Mouse (Mus musculus) embryonic facial prominence, embryonic 14.5 days (tissue): Measurements from ENCODE around the gene Gm29609. TPM values are rescaled to one million over a fixed set of nuclear protein-coding genes. Genes with fewer than 3 reads are reported as not detected.

Experiments used
- ATAC-seq: fragments of 200-750 bp; cut with Nextera tagmentation; 2 replicates; pipeline ENCODE4 v1.8.0; 2017; ENCODE audit warnings: low read depth, moderate number of reproducible peaks, moderate TSS enrichment
- DNase-seq: peaks from one replicate; pipeline ENCODE4 v3.0.0-alpha.2; 2015; ENCODE audit warnings: low spot score
- H3K27ac ChIP-seq: fragments of 300-500 bp; sonication (generic); replicated peaks from 2 replicates; pipeline ENCODE4 v1.5.1; 2014; ENCODE audit warnings: low read depth, mild to moderate bottlenecking, low read length, moderate library complexity
- H3K27me3 ChIP-seq: fragments of 300-500 bp; sonication (generic); replicated peaks from 2 replicates; pipeline ENCODE4 v1.6.1; 2014; ENCODE audit warnings: low read length; ENCODE audit not compliant: control insufficient read depth, insufficient read depth
- H3K36me3 ChIP-seq: fragments of 300-500 bp; sonication (generic); 2 replicates; pipeline ENCODE4 v1.6.1; 2014; ENCODE audit warnings: low read length, mixed read lengths; ENCODE audit not compliant: control insufficient read depth, insufficient read depth
- H3K4me1 ChIP-seq: fragments of 300-500 bp; sonication (generic); 2 replicates; pipeline ENCODE4 v1.6.1; 2014; ENCODE audit warnings: antibody characterized with exemption, low read length; ENCODE audit not compliant: control insufficient read depth, insufficient read depth
- H3K4me2 ChIP-seq: fragments of 300-500 bp; sonication (generic); 2 replicates; pipeline ENCODE4 v1.6.1; 2014; ENCODE audit warnings: low read depth, mild to moderate bottlenecking, low read length, moderate library complexity, mixed read lengths
- H3K4me3 ChIP-seq: fragments of 300-500 bp; sonication (generic); 2 replicates; pipeline ENCODE4 v1.5.1; 2014; ENCODE audit warnings: low read depth, mild to moderate bottlenecking, low read length
- H3K9ac ChIP-seq: fragments of 300-500 bp; sonication (generic); 2 replicates; pipeline ENCODE4 v1.6.1; 2014; ENCODE audit warnings: low read depth, mild to moderate bottlenecking, low read length, moderate library complexity, mixed read lengths
- H3K9me3 ChIP-seq: fragments of 300-500 bp; sonication (generic); 2 replicates; pipeline ENCODE4 v1.6.1; 2016; ENCODE audit warnings: low read length; ENCODE audit not compliant: control insufficient read depth
- WGBS: fragments of 180-500 bp; shearing (Covaris S2); extraction: QIAGEN DNeasy Blood & Tissue Kit; methylation state at CpG from one replicate; pipeline ENCODE4 v1.1.7; 2014; 5-methylcytosine and 5-hydroxymethylcytosine counted together
- polyA plus RNA-seq: library from polyadenylated mRNA; unstranded; fragments of >200 nt; fragmentation: Nextera tagmentation; extraction: Ambion mirVana; gene quantifications from 2 replicates; pipeline ENCODE4 v1.2.1, GENCODE M21; 2014

The Gm29609 gene
- polyA plus RNA-seq: 0.54 and 0.68 TPM in 2 replicates

DNA sequence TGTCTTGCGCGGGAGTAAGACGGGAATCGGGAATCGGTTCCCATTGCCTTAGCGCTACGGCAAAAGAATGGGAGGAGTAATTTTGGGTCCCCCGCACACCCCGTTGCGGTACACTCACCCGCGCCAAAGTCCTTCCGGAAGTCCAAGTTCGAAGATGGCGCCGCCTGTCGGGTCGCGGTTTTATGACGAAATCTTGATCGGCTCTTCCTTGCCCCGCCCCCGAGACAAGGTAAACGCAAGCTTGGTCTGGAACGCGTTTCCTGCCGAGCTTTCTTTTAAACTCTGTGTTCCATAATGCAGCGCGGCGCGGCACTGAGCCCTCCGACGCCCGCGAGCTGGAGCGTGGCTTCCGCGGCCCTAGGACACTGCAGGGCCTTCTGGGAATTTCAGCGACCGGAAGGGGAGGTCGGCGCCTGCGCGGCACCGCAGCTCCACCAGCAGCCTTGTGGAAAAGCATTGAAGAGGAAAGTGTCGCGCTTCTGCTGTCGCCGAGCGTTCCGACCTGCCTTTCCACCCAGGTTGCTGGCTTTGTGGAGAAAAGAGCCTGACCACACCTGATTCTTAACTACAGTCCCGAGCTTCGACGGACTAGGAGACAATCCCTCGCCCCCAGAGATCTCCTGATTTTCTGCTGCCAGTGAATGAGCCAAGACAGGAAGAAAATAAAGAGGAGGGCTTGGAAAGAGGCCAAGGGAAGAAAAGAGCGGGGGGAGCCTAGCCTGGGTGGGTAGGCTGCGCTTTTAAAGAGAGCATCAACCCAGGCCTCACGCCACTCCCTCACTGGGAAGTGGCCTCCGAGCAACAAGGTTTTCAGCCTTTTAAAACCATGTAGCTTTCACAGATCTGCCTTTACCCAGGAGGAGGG is at the start of gene Gm29609, which contains the start of gene Gtf3c2:
Gene Gm29609, minus strand, starts transcription at position 146 of the 865 bp plus-strand sequence.
Gene Gtf3c2, minus strand, starts transcription at position 379 of the 865 bp plus-strand sequence.
- ATAC-seq (peak; percentile 98), DNase-seq (peak; percentile 98)
- Histone ChIP-seq H3K27ac (peak within 1 kb of the TSS; percentile 97), H3K4me2 (peak within 1 kb of the TSS; percentile 78), H3K9ac (peak within 1 kb of the TSS; percentile 77), H3K27me3 (no peaks in the 10 kb centered on the region), H3K4me1 (peaks cover 10% of the 10 kb centered on the region; the same call in 1 of the 2 replicates), H3K4me3 (peak within 1 kb of the TSS; percentile 83), H3K36me3 (peaks cover 4% of the 10 kb centered on the region; the same call in 1 of the 2 replicates), H3K9me3 (no peaks in the 10 kb centered on the region)
- under 1% methylated on average over 51 of the region's 59 CpGs for WGBS

GRCm38 (mm10) chr5:31226641-31227040 is 46.9 kb upstream of the Gm29609 start:
- WGBS: 94% methylated on average over 1 of the region's 1 CpGs
- Histone ChIP-seq H3K9me3 (no peaks in the 10 kb centered on the region), H3K27ac (no peak overlapping the region), H3K4me2 (no peak overlapping the region), H3K4me1 (no peaks in the 10 kb centered on the region), H3K27me3 (no peaks in the 10 kb centered on the region), H3K9ac (no peak overlapping the region), H3K4me3 (no peak overlapping the region), H3K36me3 (no peaks in the 10 kb centered on the region)
- ATAC-seq: no peak
- DNase-seq: no peak

DNA sequence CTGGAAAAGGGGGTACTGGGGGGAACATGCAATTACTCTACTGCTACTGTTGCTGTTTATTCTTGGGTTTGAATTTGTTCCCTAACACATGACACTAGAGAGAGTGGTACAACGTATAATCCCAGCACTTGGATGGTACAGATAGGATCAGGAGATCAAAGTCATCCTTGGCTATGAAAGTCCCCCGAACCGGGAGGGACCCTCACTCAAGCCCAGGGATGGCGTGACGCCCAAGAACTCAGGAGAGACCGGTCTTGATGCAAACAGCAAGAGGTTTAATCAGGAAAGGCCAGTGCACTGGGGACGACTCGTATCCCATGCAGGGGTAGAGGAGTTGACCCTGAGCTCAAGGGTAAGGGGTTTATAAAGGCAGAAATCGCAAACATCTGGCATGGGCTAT is 43.0 kb upstream of the Gm29609 start:
- H3K36me3 ChIP-seq: no peaks in the 10 kb centered on the region
- H3K4me1 ChIP-seq: no peaks in the 10 kb centered on the region
- H3K9me3 ChIP-seq: no peaks in the 10 kb centered on the region
- no peaks in the 10 kb centered on the region for H3K27me3 ChIP-seq
- no peak overlapping the region for H3K9ac ChIP-seq
- 87% methylated on average over 9 of the region's 9 CpGs for WGBS
- H3K4me2 ChIP-seq: no peak overlapping the region
- H3K27ac ChIP-seq: no peak overlapping the region
- DNase-seq (no peak), ATAC-seq (no peak)
- H3K4me3 ChIP-seq: no peak overlapping the region

DNA sequence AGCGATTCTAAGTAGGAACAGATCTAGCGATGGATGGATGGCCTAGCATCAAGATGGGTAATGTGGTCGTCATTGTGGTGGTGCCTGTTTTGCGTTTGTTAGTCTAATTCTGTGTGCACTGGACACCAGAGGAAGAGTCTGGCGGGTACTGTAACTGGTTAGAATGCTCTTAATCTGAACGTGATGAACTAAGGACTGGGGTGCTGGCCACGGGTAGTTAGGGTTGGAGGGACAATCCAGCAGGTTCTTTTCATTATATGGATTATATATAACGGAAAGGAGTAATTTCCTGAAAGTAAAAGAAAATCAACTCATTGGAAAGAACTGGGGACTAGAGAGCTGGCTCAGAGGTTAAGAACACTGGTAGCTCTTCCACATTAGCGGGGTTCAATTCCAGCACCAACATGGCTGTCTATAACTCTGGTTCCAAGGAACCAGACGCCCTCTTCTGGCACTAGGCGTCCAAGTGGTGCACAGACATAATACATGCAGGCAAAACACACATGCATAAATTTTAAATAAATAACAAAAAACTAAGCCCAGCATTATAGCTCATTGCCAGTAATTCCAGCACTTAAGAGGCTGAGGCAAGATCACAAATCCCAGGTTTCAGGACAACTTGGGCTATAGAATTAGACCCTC is 41.7 kb upstream of the Gm29609 start:
- H3K4me1 ChIP-seq: no peaks in the 10 kb centered on the region
- peak; percentile 83 for DNase-seq
- H3K4me3 ChIP-seq: peak overlapping the region; percentile 100
- peak overlapping the region; percentile 92 for H3K27ac ChIP-seq
- peak overlapping the region; percentile 87 for H3K9ac ChIP-seq
- no peaks in the 10 kb centered on the region for H3K27me3 ChIP-seq
- 11% methylated on average over 11 of the region's 11 CpGs for WGBS
- ATAC-seq: no peak
- H3K36me3 ChIP-seq: no peaks in the 10 kb centered on the region
- H3K4me2 ChIP-seq: peak overlapping the region; percentile 77
- H3K9me3 ChIP-seq: no peaks in the 10 kb centered on the region

DNA sequence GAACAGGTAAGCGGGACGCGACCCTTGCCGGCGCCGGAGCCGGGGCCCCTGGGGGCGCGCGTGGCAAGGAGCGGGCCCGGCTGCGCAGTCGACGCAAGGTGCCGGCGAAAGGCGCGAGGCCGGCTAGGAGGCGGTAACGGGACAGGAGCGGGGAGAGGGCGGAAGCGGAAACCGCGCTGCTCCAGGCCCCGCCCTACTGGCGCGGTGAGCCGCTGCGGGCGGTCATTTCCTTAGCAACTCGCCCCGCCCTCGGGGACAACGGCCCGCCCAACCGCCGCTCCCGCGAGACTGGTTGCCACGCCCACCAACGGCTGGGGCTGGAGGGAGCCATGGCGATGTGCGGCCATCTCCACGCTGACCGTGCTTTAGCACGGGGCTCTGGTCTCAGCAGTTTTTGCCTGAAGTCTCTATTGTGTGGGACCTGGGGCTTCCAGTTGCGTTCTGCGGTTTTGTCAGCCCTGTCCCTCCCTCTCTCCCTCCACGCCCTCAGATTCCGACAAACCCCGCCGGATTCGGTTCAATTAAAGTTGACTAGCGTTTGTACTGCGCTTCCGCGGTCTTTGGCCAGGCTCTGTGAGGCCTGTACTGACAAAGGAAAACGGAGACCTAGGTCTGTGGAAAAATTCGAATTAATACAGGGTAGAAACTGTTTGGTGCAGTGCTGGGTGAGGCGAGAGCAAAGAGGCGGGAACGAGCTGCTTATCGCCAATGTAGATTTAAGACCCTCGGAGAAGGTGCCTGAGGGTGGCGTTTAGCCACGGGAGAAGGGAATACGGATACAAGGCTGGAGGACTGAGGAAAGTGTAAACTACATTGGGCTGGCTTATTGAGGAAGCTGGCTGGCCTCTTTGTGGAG is 41.0 kb upstream of the Gm29609 start, which contains the start of gene Ppm1g:
Gene Ppm1g, minus strand, starts transcription at position 240 of the 856 bp plus-strand sequence.
- ATAC-seq (peak; percentile 96), DNase-seq (peak; percentile 97)
- Histone ChIP-seq H3K36me3 (no peaks in the 10 kb centered on the region), H3K4me2 (peak within 1 kb of the TSS; percentile 77), H3K4me3 (peak within 1 kb of the TSS; percentile 100), H3K4me1 (no peaks in the 10 kb centered on the region), H3K27ac (peak within 1 kb of the TSS; percentile 92), H3K27me3 (no peaks in the 10 kb centered on the region), H3K9me3 (no peaks in the 10 kb centered on the region), H3K9ac (peak within 1 kb of the TSS; percentile 87)
- WGBS: 1% methylated on average over 28 of the region's 70 CpGs

DNA sequence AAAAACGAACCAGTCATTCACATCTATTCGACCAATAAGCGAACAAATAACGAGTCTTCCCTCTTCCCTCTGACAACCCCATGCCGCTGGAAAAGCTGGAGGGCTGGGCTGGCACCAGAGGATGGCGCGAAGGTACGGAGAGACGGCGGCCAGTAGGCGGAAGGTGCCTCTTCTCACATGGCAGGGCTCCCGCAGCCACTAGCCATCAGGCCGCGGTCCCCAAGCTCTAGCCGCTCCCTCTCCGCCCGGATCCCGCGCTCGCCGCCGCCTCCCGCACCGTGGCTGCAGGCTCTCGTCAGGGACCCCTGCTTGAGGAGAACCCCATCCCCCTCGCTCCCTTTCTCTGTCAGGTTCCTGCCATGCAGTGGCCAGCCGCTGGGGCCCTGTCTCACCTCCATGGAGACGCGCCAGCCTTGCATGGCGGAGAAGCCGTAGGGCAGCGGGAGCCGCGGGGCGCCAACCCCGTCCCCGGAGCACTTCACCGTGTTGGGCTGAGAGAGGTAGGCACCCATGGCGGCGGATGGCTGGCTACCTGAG is 40.3 kb upstream of the Gm29609 start:
- H3K4me3 ChIP-seq: peak overlapping the region; percentile 100
- no peaks in the 10 kb centered on the region for H3K9me3 ChIP-seq
- no peaks in the 10 kb centered on the region for H3K27me3 ChIP-seq
- peak overlapping the region; percentile 77 for H3K4me2 ChIP-seq
- H3K27ac ChIP-seq: peak overlapping the region; percentile 92
- H3K4me1 ChIP-seq: no peaks in the 10 kb centered on the region
- ATAC-seq (peak; percentile 42; the same call in 1 of the 2 replicates), DNase-seq (peak; percentile 45)
- no peaks in the 10 kb centered on the region for H3K36me3 ChIP-seq
- under 1% methylated on average over 24 of the region's 40 CpGs for WGBS
- H3K9ac ChIP-seq: peak overlapping the region; percentile 87

DNA sequence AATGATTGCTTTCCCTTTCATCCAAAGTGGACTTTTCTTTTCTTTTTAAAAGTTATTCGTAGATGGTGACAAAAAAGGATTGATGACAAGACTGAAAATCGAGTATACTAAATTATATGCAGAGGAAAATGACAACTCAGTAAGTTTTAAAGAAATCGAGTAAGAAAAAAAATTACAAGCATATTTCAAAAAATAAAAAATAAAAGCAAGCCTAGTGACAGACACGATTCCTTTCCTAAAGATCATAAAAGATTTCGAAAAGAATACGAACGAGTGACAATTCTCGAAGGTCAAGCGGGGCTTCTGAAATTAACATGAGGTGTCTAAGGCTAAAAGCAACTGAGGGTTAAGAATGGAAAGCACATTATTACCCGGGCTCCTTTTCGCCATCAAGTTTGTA is 39.8 kb upstream of the Gm29609 start:
- Histone ChIP-seq H3K4me3 (peak overlapping the region; percentile 100), H3K27me3 (no peaks in the 10 kb centered on the region), H3K36me3 (no peaks in the 10 kb centered on the region), H3K4me2 (peak overlapping the region; percentile 77), H3K27ac (peak overlapping the region; percentile 92), H3K4me1 (no peaks in the 10 kb centered on the region), H3K9ac (peak overlapping the region; percentile 87), H3K9me3 (no peaks in the 10 kb centered on the region)
- ATAC-seq (no peak), DNase-seq (no peak)
- WGBS: 2% methylated on average over 11 of the region's 11 CpGs

DNA sequence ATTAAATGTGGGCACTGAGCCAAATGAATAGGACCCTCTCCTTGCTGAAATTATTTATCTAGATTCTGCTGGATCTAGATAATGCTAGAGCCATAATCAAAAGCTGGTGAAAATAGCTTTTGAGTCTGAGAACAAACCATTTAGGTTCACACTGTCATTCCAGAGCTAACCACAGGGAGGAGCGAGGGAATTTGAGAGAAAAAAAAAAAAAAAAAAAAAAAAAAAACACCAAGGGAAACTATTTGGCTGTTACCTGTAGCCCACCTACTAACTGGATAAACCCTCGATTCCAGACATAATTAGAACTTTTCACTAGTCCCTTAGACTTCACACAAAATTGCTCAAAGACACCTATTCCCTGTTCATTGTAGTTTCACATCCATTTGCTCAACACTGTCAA is 39.4 kb upstream of the Gm29609 start:
- Histone ChIP-seq H3K36me3 (no peaks in the 10 kb centered on the region), H3K9me3 (no peaks in the 10 kb centered on the region), H3K9ac (no peak overlapping the region), H3K4me3 (peak overlapping the region; percentile 100), H3K4me2 (peak overlapping the region; percentile 77), H3K27me3 (no peaks in the 10 kb centered on the region), H3K4me1 (no peaks in the 10 kb centered on the region), H3K27ac (no peak overlapping the region)
- DNase-seq (peak; percentile 52), ATAC-seq (no peak)
- WGBS: 4% methylated on average over 2 of the region's 2 CpGs
